Mouse (Mus musculus) CH12F3 (cell line): Measurements from ENCODE around the gene Mef2b.
"Not testable (repeated sequence)": the region's sequence is repeated elsewhere in the genome, so short reads cannot be mapped to it uniquely, and the experiment has no call there.

ENCODE experiments used
- in situ Hi-C: fragments of 300-500 bp; cut with MboI; formaldehyde crosslinking; loops from 2 replicates; pipeline ENCODE4 v1.14.3; 2020; ENCODE audit warnings: low sequenced_read_pairs

Gene Mef2b

GRCm38 (mm10) chr8:70215092-70215491 is 75.6 kb downstream of the Mef2b start:
- in situ Hi-C loops = no loop called here

GRCm38 (mm10) chr8:70216161-70216560 is 76.7 kb downstream of the Mef2b start:
- in situ Hi-C loops = not testable (repeated sequence)

- in situ Hi-C loops = no loop called here
These were observed 77.1 kb downstream of the Mef2b start for GRCm38 (mm10) chr8:70216566-70216965.
